Mouse (Mus musculus) MEL (cell line): Measurements from ENCODE around the gene Ankle2. TPM values are rescaled to one million over a fixed set of nuclear protein-coding genes. Genes with fewer than 3 reads are reported as not detected.

Source experiments
- DNase-seq: peaks from one replicate; pipeline ENCODE4 v3.0.0; 2011; ENCODE audit warnings: low read depth, low spot score
- H3K27ac ChIP-seq: 2 replicates; pipeline ENCODE4 v1.5.1; 2012; ENCODE audit warnings: low read depth, mild to moderate bottlenecking, control low read depth, low read length, moderate library complexity; ENCODE audit not compliant: control insufficient read depth
- H3K27me3 ChIP-seq, 2 experiments: fragments of 150-350 bp in 1 of 2; sonication (generic) in 1 of 2; 2 replicates each; pipeline ENCODE4 v1.6.1; 2012; ENCODE audit warnings: low read length in 2 of 2, mild to moderate bottlenecking in 2 of 2, improper control_type of control experiment in 1 of 2, moderate library complexity in 1 of 2; ENCODE audit not compliant: insufficient read depth in 2 of 2, control insufficient read depth in 1 of 2
- H3K36me3 ChIP-seq, 2 experiments: 2 replicates each; pipeline ENCODE4 v1.6.1; 2012 to 2014; ENCODE audit warnings: low read length in 2 of 2, improper control_type of control experiment in 1 of 2, inconsistent platforms in 1 of 2, mild to moderate bottlenecking in 1 of 2; ENCODE audit not compliant: insufficient read depth in 2 of 2, control insufficient read depth in 1 of 2
- H3K4me1 ChIP-seq, 2 experiments: fragments of 150-350 bp in 1 of 2; sonication (generic) in 1 of 2; 2 replicates each; pipeline ENCODE4 v1.6.1; 2012; ENCODE audit warnings: low read length in 2 of 2, improper control_type of control experiment in 1 of 2, mild to moderate bottlenecking in 1 of 2; ENCODE audit not compliant: insufficient read depth in 2 of 2, control insufficient read depth in 1 of 2
- H3K4me3 ChIP-seq, 2 experiments: fragments of 150-350 bp in 1 of 2; sonication (generic) in 1 of 2; 2 replicates each; pipeline ENCODE4 v1.5.1; 2012; ENCODE audit warnings: low read depth in 2 of 2, low read length in 2 of 2, mild to moderate bottlenecking in 2 of 2, moderate library complexity in 2 of 2, control low read depth in 1 of 2, improper control_type of control experiment in 1 of 2; ENCODE audit not compliant: control insufficient read depth in 1 of 2, insufficient read depth in 1 of 2
- H3K79me2 ChIP-seq: 2 replicates; pipeline ENCODE4 v1.6.1; 2012; ENCODE audit warnings: mild to moderate bottlenecking, low read length, moderate library complexity; ENCODE audit not compliant: control insufficient read depth, poor library complexity, insufficient read depth
- H3K9ac ChIP-seq: 2 replicates; pipeline ENCODE4 v1.6.1; 2012; ENCODE audit warnings: low read depth, mild to moderate bottlenecking, control low read depth, low read length, moderate library complexity; ENCODE audit not compliant: control insufficient read depth, poor library complexity, severe bottlenecking
- H3K9me3 ChIP-seq: fragments of 150-350 bp; sonication (generic); replicated peaks from 2 replicates; pipeline ENCODE4 v1.6.1; 2012; ENCODE audit warnings: mild to moderate bottlenecking, low read length, improper control_type of control experiment, moderate library complexity; ENCODE audit not compliant: insufficient read depth
- BHLHE40 ChIP-seq: IDR thresholded peaks from 2 replicates; pipeline ENCODE4 v1.6.1; 2012; ENCODE audit warnings: low read depth, mild to moderate bottlenecking, inconsistent platforms, low read length, improper control_type of control experiment, borderline replicate concordance
- CTCF ChIP-seq, 3 experiments: IDR thresholded peaks in 2 of 3; conservative IDR thresholded peaks in 1 of 3; 2 replicates each; pipeline ENCODE4 v1.5.1; 2011 to 2012; ENCODE audit warnings: low read length in 3 of 3, low read depth in 2 of 3, mild to moderate bottlenecking in 2 of 3, improper control_type of control experiment in 1 of 3, inconsistent platforms in 1 of 3, mixed read lengths in 1 of 3, moderate library complexity in 1 of 3; ENCODE audit not compliant: control insufficient read depth in 1 of 3, insufficient read depth in 1 of 3, poor library complexity in 1 of 3, severe bottlenecking in 1 of 3
- E2F4 ChIP-seq: IDR thresholded peaks from 2 replicates; pipeline ENCODE4 v1.6.1; 2011; ENCODE audit warnings: low read depth, low read length, improper control_type of control experiment, borderline replicate concordance
- ETS1 ChIP-seq: IDR thresholded peaks from 2 replicates; pipeline ENCODE4 v1.6.1; 2012; ENCODE audit warnings: low read depth, mild to moderate bottlenecking, inconsistent platforms, low read length, improper control_type of control experiment, moderate library complexity
- GABPA ChIP-seq: IDR thresholded peaks from 2 replicates; pipeline ENCODE4 v1.6.1; 2012; ENCODE audit warnings: low read depth, mild to moderate bottlenecking, inconsistent platforms, low read length, improper control_type of control experiment, moderate library complexity
- GATA1 ChIP-seq: IDR thresholded peaks from 2 replicates; pipeline ENCODE4 v1.6.1; 2011; ENCODE audit warnings: low read depth, low read length, improper control_type of control experiment
- HCFC1 ChIP-seq: IDR thresholded peaks from 2 replicates; pipeline ENCODE4 v1.6.1; 2012; ENCODE audit warnings: low read depth, mild to moderate bottlenecking, inconsistent platforms, low read length, improper control_type of control experiment, moderate library complexity
- JUND ChIP-seq: IDR thresholded peaks from 2 replicates; pipeline ENCODE4 v1.6.1; 2011; ENCODE audit warnings: low read depth, mild to moderate bottlenecking, improper control_type of control experiment, low read length
- MAFK ChIP-seq: IDR thresholded peaks from 2 replicates; pipeline ENCODE4 v1.6.1; 2011; ENCODE audit warnings: low read depth, mild to moderate bottlenecking, low read length, improper control_type of control experiment, borderline replicate concordance
- MAX ChIP-seq: IDR thresholded peaks from 2 replicates; pipeline ENCODE4 v1.6.1; 2011; ENCODE audit warnings: low read length, improper control_type of control experiment
- MAZ ChIP-seq: IDR thresholded peaks from 2 replicates; pipeline ENCODE4 v1.6.1; 2012; ENCODE audit warnings: low read depth, mild to moderate bottlenecking, inconsistent platforms, low read length, improper control_type of control experiment
- MEF2A ChIP-seq: IDR thresholded peaks from 2 replicates; pipeline ENCODE4 v1.6.1; 2014; ENCODE audit warnings: low read depth, mild to moderate bottlenecking, inconsistent platforms, low read length, improper control_type of control experiment; ENCODE audit not compliant: poor library complexity, insufficient replicate concordance, severe bottlenecking; ENCODE audit errors: extremely low read depth
- MYB ChIP-seq: IDR thresholded peaks from 2 replicates; pipeline ENCODE4 v1.6.1; 2011; ENCODE audit warnings: mild to moderate bottlenecking, low read depth, low read length, improper control_type of control experiment
- MYC ChIP-seq: IDR thresholded peaks from 2 replicates; pipeline ENCODE4 v1.6.1; 2011; ENCODE audit warnings: low read depth, mild to moderate bottlenecking, low read length, improper control_type of control experiment, moderate library complexity
- NRF1 ChIP-seq: IDR thresholded peaks from 2 replicates; pipeline ENCODE4 v1.6.1; 2014; ENCODE audit warnings: low read depth, mild to moderate bottlenecking, inconsistent platforms, low read length, improper control_type of control experiment, moderate library complexity; ENCODE audit not compliant: poor library complexity, insufficient read depth, severe bottlenecking
- RAD21 ChIP-seq: IDR thresholded peaks from 2 replicates; pipeline ENCODE4 v1.6.1; 2011; ENCODE audit warnings: mild to moderate bottlenecking, low read depth, low read length, improper control_type of control experiment
- RCOR1 ChIP-seq: IDR thresholded peaks from 2 replicates; pipeline ENCODE4 v1.6.1; 2012; ENCODE audit warnings: low read depth, mild to moderate bottlenecking, inconsistent platforms, low read length, improper control_type of control experiment
- SIN3A ChIP-seq: IDR thresholded peaks from 2 replicates; pipeline ENCODE4 v1.6.1; 2012; ENCODE audit warnings: low read length, improper control_type of control experiment, inconsistent platforms
- SMC3 ChIP-seq: IDR thresholded peaks from 2 replicates; pipeline ENCODE4 v1.6.1; 2011; ENCODE audit warnings: low read depth, low read length, improper control_type of control experiment
- UBTF ChIP-seq: IDR thresholded peaks from 2 replicates; pipeline ENCODE4 v1.6.1; 2012; ENCODE audit warnings: low read depth, mild to moderate bottlenecking, inconsistent platforms, low read length, improper control_type of control experiment, moderate library complexity, borderline replicate concordance; ENCODE audit not compliant: insufficient read depth
- USF1 ChIP-seq: IDR thresholded peaks from 2 replicates; pipeline ENCODE4 v1.6.1; 2014; ENCODE audit warnings: low read depth, mild to moderate bottlenecking, inconsistent platforms, low read length, improper control_type of control experiment, moderate library complexity
- USF2 ChIP-seq, 2 experiments: IDR thresholded peaks; 2 replicates each; pipeline ENCODE4 v1.6.1; 2011 to 2012; ENCODE audit warnings: improper control_type of control experiment in 2 of 2, low read length in 2 of 2, borderline replicate concordance in 1 of 2, inconsistent platforms in 1 of 2, low read depth in 1 of 2, mild to moderate bottlenecking in 1 of 2; ENCODE audit not compliant: insufficient read depth in 1 of 2
- ZMIZ1 ChIP-seq: IDR thresholded peaks from 2 replicates; pipeline ENCODE4 v1.6.1; 2012; ENCODE audit warnings: low read depth, mild to moderate bottlenecking, inconsistent platforms, low read length, improper control_type of control experiment, moderate library complexity
- polyA plus RNA-seq, 2 experiments: library from polyadenylated mRNA; stranded (reverse) in 1 of 2; unstranded in 1 of 2; fragments of >175 nt in 1 of 2; fragments of >200 nt in 1 of 2; gene quantifications; 2 replicates each; pipeline versions ENCODE4 v1.2.1 to v1.2.4; 2012; ENCODE audit warnings: low replicate concordance in 2 of 2, low read depth in 1 of 2; ENCODE audit not compliant: insufficient read length in 2 of 2, insufficient read depth in 1 of 2, missing spikeins in 1 of 2
- total RNA-seq: library from RNA; depleted of rRNA; stranded (reverse); fragments of 300-350 nt; gene quantifications from 2 replicates; pipeline ENCODE4 v1.2.3, GENCODE M21; 2012

Ankle2 gene
- total and polyA plus RNA-seq, 3 experiments, result 29.5 to 270 (median 37.9) TPM

GRCm38 (mm10) chr5:110296637-110297036, 65.8 kb downstream of the Ankle2 start:
- Histone ChIP-seq H3K9ac (no peak overlapping the region), H3K79me2 (no peaks in the 10 kb centered on the region), H3K36me3 (peaks cover 0 to 18% of the 10 kb centered on the region in 2 experiments; a peak in 2 of 4 replicates), H3K4me1 (no peaks in the 10 kb centered on the region), H3K4me3 (no peak overlapping the region), H3K9me3 (no peaks in the 10 kb centered on the region), H3K27me3 (no peaks in the 10 kb centered on the region), H3K27ac (no peak overlapping the region)
- TF ChIP-seq MEF2A (no peak), MYB (no peak), JUND (no peak), USF1 (no peak), E2F4 (no peak), SMC3 (no peak), BHLHE40 (no peak)
- no peak for DNase-seq

GRCm38 (mm10) chr5:110300591-110300990, 69.8 kb downstream of the Ankle2 start:
- Histone ChIP-seq H3K4me1 (no peaks in the 10 kb centered on the region), H3K4me3 (no peak overlapping the region), H3K9ac (no peak overlapping the region), H3K9me3 (no peaks in the 10 kb centered on the region), H3K36me3 (peaks cover 0 to 21% of the 10 kb centered on the region in 2 experiments; a peak in 2 of 4 replicates), H3K79me2 (no peaks in the 10 kb centered on the region), H3K27me3 (no peaks in the 10 kb centered on the region), H3K27ac (no peak overlapping the region)
- TF ChIP-seq HCFC1, result no peak
- no peak for TF ChIP-seq RCOR1
- no peak for TF ChIP-seq RAD21
- TF ChIP-seq UBTF, result no peak
- TF ChIP-seq USF1, result no peak
- TF ChIP-seq MAZ, result no peak
- no peak for TF ChIP-seq CTCF (IDR thresholded peaks at IDR 0.05 in 2 of 3, conservative IDR thresholded peaks at IDR 0.05 in 1 of 3; ENCODE audit: control insufficient read depth in 1 of 3, insufficient read depth in 1 of 3, low read depth in 2 of 3, low read length in 3 of 3, poor library complexity in 1 of 3, severe bottlenecking in 1 of 3)
- no peak for TF ChIP-seq SMC3
- no peak for TF ChIP-seq MEF2A
- no peak for TF ChIP-seq ETS1
- TF ChIP-seq MAFK, result no peak
- no peak for TF ChIP-seq GABPA
- TF ChIP-seq NRF1, result no peak
- no peak for TF ChIP-seq GATA1
- no peak for TF ChIP-seq MYC
- TF ChIP-seq SIN3A, result no peak
- TF ChIP-seq ZMIZ1, result no peak
- TF ChIP-seq USF2 (IDR thresholded peaks at IDR 0.05; ENCODE audit: borderline replicate concordance in 1 of 2, insufficient read depth in 1 of 2, low read depth in 1 of 2, low read length in 2 of 2), result no peak
- TF ChIP-seq MAX, result no peak
- no peak for DNase-seq
